Mouse (Mus musculus) embryonic facial prominence, embryonic 15.5 days (tissue): ENCODE measurements around the gene Slitrk5. TPM values are rescaled to one million over a fixed set of nuclear protein-coding genes. Genes with fewer than 3 reads are reported as not detected.
"Not testable (repeated sequence)": the region's sequence is repeated elsewhere in the genome, so short reads cannot be mapped to it uniquely, and the experiment has no call there.

Source experiments
- ATAC-seq: fragments of 200-750 bp; cut with Nextera tagmentation; 2 replicates; pipeline ENCODE4 v1.8.0; 2017; ENCODE audit warnings: low read depth, moderate TSS enrichment; ENCODE audit not compliant: insufficient number of reproducible peaks, low FRiP score, low TSS enrichment
- H3K27ac ChIP-seq: fragments of 300-500 bp; sonication (generic); replicated peaks from 2 replicates; pipeline ENCODE4 v1.5.1; 2015; ENCODE audit warnings: mild to moderate bottlenecking, inconsistent platforms
- H3K27me3 ChIP-seq: fragments of 300-500 bp; sonication (generic); 2 replicates; pipeline ENCODE4 v1.6.1; 2015; ENCODE audit warnings: inconsistent platforms
- H3K36me3 ChIP-seq: fragments of 300-500 bp; sonication (generic); 2 replicates; pipeline ENCODE4 v1.6.1; 2015; ENCODE audit warnings: mild to moderate bottlenecking, inconsistent platforms
- H3K4me1 ChIP-seq: fragments of 300-500 bp; sonication (generic); 2 replicates; pipeline ENCODE4 v1.6.1; 2015; ENCODE audit warnings: inconsistent platforms
- H3K4me2 ChIP-seq: fragments of 300-500 bp; sonication (generic); replicated peaks from 2 replicates; pipeline ENCODE4 v1.6.1; 2015; ENCODE audit warnings: mild to moderate bottlenecking, inconsistent platforms
- H3K4me3 ChIP-seq: fragments of 300-500 bp; sonication (generic); replicated peaks from 2 replicates; pipeline ENCODE4 v1.5.1; 2015; ENCODE audit warnings: mild to moderate bottlenecking, inconsistent platforms
- H3K9ac ChIP-seq: fragments of 300-500 bp; sonication (generic); 2 replicates; pipeline ENCODE4 v1.6.1; 2015; ENCODE audit warnings: inconsistent platforms
- H3K9me3 ChIP-seq: fragments of 300-500 bp; sonication (generic); replicated peaks from 2 replicates; pipeline ENCODE4 v1.6.1; 2016; ENCODE audit warnings: inconsistent platforms
- WGBS: fragments of 180-500 bp; shearing (Covaris S2); methylation state at CpG from one replicate; pipeline ENCODE4 v1.1.7; 2015; 5-methylcytosine and 5-hydroxymethylcytosine counted together
- polyA plus RNA-seq: library from polyadenylated mRNA; unstranded; fragments of >200 nt; fragmentation: Nextera tagmentation; extraction: Ambion mirVana; gene quantifications from 2 replicates; pipeline ENCODE4 v1.2.1, GENCODE M21; 2015

The Slitrk5 gene
- polyA plus RNA-seq, 1 experiment from 2014 or later = 3.1 TPM

DNA sequence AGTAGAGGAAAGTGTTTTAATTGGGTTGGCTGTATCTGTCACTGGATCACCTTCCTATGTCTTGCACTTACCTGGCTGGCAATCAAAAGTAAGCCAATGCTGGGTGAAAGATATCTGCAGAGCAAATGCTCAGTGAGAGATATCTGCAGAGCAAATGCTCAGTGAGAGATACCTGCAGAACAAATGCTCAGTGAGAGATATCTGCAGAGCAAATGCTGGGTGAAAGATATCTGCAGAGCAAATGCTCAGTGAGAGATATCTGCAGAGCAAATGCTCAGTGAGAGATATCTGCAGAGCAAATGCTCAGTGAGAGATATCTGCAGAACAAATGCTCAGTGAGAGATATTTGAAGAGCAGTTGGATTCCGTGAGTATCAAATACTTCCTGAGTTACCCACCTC is 15.2 kb downstream of the Slitrk5 start:
- not testable (repeated sequence) for H3K36me3 ChIP-seq, H3K9me3 ChIP-seq, H3K4me1 ChIP-seq, ATAC-seq, H3K27ac ChIP-seq, H3K9ac ChIP-seq, H3K4me2 ChIP-seq, H3K4me3 ChIP-seq, H3K27me3 ChIP-seq
- WGBS = 48% methylated on average over 1 of the region's 1 CpGs

DNA sequence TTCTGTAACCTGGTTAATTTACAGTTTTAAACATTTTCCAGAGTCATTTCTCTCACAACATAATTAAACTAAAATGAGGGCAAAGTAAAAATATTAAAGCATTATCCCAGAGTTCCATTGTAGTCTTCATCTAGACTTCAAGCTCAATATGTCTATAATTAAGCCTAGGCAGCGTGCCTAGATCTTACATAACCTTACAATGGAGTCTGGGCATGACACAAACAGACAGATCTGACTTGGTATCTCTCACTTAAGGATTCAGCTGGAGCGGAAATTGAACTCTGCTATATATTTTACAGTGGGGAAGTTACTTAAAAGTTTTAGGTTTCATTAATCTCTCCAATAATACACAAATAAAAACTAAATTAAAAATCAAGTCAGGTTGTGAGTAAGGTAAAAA is 54.9 kb downstream of the Slitrk5 start:
- H3K4me2 ChIP-seq = no peak overlapping the region
- no peaks in the 10 kb centered on the region for H3K27me3 ChIP-seq
- H3K4me1 ChIP-seq = no peaks in the 10 kb centered on the region
- H3K36me3 ChIP-seq = no peaks in the 10 kb centered on the region
- no peak overlapping the region for H3K4me3 ChIP-seq
- H3K9ac ChIP-seq = no peak overlapping the region
- no peak for ATAC-seq
- no peaks in the 10 kb centered on the region for H3K9me3 ChIP-seq
- H3K27ac ChIP-seq = no peak overlapping the region
- WGBS = 69% methylated on average over 2 of the region's 2 CpGs
